Mouse (Mus musculus) testis, postnatal 10 days (tissue): Measurements from ENCODE around the gene Phf24.

ENCODE experiments used
- DNase-seq: peaks from one replicate; pipeline ENCODE4 v3.0.0; 2021; ENCODE audit warnings: low spot score

Phf24 gene

DNA sequence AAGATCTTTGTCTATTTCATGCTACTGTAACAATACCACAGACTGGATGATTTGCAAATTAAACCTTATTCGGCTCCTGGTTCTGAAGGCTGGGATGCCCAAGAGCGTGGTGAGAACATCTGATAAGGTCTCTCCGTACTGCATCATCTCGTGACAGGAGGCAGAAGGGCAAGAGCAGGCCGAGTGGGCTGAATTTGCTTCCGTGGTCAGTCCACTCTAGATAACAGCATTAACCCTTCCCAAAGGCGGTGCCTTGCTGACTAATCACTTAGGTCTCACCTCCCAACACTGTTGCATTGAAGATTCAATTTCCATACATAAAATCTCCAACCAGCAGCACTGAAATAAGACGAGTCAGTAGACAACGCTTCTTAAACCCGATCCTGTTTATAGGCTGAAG is 3.1 kb upstream of the Phf24 start:
- DNase-seq = peak; percentile 21

DNA sequence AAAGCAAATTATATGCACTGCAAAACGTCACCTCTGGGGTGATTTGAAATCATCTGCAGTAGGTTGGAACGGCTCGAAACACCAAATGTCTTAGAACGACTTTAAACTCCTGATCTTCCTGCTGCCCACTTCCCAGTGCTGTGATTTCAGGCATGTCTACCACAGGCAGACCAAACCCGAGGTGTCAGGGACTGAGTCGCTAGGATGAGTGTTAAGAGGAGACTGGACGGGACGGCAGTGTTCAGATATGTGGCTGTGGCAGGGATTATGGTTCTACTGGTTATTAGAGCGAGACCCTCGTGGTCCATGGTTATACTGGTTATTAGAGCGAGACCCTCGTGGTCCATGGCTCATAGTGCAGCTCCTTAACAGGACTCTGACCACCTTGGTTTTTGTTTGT is 1.1 kb upstream of the Phf24 start:
- DNase-seq = peak; percentile 16

DNA sequence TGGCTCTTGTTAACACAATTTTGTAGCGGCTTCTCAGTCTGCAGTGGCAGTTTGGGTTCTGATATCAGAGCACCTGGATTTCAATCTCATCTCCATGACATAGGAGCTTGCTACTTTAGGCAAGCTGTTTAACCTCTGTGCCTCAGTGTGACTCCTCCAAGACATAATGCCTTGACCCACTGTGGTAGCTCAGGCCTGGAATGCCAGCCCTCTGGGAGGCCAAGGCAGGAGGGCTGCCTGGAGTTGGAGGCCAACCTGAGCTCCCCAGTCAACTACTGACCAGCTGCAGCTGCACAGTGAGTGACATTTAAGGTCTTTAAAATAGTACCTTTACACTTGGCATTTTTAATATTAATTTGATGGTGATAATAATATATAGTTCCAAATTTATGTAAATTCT is 494 bp upstream of the Phf24 start:
- DNase-seq = peak; percentile 31

DNA sequence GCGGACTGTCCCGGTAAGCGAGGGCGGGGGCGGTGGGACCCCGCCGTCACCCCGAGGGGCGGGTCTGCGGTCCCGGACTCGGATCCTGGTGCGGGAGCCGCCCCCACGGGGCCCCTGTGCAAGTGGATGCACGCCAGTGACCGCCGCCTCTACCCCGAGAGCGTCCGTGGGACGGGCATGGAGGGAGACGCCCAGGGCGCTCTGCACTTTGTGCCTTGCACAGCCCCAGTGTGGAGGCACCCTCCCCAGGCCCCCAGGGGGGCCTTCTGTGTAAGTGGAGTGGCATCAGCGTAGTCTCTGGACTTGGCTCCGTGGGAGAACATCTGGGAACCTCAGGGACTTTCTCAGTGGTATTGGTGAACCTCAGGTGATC is 928 bp downstream of the Phf24 start:
- peak; percentile 54 for DNase-seq

DNA sequence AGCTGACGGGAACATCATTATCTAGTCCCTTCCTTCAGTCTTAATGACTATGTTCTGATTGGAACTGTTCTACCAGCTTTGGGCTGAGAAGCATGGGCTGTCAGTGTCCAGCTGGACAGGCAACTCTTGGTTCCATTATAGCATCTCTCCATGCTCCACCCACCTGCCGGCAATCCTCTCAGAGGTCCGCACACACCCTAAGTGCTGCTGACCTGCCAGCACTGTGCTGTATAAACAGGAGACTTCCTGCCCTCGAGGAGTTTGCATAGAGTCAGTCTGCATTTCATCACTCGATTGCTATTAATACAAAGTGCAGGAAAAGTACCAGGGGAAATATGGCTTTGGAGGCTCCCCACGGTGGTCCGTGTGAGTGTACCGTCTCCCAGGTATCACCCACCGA is 4.3 kb downstream of the Phf24 start:
- peak; percentile 16 for DNase-seq

DNA sequence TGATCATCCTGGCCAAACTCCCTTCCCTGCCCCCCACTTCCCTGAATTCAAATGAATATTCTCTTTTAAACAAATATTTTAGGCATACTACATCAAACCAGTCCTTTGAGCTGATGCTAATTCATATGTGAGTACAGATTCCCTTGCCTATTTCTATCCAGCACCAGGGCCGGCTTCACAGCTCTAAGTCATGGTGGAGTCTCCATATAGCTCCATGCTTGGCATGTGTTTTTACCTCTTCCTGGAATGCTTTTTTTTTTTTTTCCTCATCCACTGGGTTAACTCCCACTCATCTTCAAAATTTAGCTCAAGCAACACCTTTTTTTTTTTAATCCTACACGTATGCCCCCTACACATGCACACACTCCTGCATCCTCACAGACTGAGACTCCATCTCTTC is 5.1 kb downstream of the Phf24 start:
- no peak for DNase-seq

DNA sequence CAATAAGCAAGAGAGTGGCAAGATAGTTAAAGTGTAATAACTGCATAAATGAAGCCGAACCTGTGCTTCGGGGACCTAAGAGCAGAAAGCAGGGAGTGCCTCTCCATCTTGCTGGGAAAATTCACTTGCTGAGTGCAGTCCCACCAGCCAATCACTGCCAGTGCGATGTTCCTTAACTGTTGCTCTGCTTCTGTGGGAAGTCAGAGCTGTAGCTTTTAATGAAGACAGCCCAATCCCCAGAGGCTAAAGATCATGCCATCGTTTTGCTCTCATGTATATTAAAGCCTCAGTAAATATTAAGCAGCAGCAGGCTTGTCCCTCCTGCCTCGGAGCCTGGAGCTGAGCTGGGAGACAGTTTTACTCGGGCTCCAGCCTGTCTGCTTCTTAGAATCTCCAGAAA is 5.6 kb downstream of the Phf24 start:
- no peak for DNase-seq

DNA sequence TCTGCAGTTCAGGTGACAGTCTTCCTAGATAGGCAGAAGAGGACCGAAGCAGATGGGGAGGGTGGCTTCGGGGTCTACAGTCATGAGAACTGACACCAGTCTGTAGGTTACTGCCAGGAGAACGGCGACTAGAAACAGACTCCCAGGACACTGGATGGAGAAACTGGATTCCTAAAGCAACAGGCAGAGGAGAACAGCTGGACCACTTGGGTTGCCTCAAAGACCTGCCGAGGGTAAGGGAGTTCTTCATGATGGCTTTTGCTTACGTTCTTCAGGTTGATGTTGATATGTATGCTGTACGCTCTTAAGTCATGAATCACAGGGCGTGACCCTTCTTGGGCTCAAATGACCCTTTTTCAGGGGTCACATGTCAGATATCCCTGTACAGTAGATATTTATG is 6.0 kb downstream of the Phf24 start:
- DNase-seq = peak; percentile 31

DNA sequence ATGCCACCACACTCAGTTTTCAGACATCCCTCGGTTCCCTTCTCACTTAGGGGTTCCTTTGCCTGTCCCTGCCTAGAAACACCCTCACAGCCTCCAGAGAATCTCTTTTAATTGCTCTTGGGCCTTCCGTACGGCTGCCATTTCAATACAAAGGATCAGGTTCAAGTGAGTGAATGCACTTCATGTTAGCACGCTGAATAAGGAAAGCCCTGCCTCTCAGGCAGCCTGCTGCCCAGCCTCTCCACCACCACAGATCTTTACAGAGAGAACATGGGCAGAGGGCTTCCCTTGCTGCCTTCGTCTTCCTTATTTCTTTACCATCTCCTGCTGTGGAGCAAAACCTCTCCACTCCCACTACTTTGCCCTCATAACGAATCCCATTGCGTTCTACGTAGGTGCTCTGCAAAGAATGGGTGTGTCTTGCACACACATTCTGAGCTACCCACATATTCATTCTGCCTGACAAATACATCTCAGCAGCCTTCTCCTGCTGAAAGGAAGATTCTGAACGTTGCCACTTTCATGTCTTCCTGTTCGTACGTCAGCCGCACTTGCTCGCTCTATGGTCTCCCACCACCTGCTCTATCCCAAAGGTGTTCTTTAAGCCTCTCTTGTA is 7.7 kb downstream of the Phf24 start:
- peak; percentile 12 for DNase-seq

DNA sequence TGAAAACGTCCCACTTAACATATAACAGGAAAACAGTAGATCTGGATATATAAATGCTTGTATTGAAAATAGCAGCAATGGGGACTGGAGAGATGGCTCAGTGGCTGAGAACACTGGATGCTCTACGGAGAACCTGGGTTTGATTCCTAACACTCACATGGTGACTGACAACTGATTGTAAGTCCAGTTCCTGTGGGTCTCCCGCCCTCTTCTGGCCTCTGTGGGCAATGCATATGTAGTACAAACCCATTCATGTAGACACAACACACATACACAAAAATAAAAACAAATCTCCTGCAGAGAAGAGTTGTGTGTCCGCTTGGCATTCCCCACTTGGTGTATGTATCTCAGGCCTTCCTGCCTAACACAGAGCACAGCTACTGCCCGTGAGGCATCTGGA is 11.7 kb downstream of the Phf24 start:
- DNase-seq = peak; percentile 30

DNA sequence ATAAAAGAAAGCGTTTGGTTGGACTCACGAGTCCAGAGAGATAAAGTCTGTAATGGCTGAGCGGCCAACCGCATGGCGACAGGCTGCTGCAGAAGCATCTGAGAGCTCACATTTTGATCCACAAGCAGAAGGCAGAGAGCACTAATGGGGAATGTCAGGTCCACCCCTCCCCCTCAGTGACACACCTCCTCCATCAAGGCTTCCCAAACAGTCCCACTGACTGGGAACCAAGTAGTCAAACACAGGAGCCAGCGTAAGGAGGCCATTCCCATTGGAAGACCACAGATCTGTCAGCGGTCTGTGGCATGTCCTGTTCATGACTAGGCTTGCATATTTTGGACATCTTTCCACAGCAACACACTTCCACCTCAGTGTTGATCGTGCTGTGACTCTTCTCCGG is 12.5 kb downstream of the Phf24 start:
- peak; percentile 27 for DNase-seq

DNA sequence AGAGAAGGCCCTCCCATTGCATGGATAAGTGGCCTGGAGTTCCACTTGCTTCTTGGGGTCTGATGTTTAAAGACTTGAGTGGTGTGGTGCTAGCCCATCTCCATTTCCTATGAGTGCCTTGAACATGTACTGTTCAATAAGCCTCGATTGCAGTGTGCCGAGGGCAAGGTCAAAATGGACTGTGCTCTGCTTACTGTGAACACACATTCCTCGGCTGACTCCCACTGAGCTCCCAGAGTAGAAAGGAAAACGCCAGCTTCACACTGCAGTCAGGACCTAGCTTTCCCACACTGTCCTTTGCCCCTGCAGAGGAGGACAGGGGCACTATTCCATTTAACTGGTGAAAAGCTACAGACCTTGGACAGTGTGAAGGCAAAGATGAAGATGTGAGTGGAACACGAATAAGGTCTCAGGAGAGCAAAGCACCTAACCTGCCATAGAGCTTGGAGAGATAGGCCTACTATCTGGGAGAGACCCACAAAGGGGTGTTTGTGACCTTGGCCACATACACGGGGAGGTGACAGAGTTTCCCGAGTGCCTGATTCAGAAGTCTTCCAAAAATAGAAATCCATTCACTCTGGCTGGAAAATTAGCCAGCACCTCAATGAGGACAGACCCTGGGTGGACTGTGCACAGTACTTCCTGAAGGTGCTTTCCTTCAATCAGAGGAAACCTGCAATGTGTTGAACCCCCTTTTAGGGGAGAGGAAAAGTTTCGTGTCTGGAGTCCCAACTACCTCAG is 15.9 kb downstream of the Phf24 start:
- DNase-seq = peak; percentile 30

DNA sequence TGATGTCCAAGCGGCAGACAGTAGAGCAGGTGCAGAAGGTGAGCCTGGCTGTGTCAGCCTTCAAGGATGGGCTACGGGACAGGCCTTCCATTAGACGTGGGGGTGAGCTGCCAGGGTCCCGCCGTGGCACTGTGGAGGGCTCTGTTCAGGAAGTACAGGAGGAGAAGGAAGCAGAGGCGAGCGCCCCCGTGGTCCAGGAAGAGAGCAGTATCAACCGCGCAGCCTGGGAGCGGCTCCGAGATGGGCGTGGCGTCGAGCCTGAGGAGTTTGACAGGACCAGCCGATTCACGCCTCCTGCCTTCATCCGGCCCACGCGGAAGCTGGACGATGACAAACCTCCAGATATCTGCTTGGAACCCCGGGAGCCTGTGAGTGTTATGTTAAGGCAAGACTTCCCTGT is 17.2 kb downstream of the Phf24 start:
- DNase-seq = peak; percentile 72

DNA sequence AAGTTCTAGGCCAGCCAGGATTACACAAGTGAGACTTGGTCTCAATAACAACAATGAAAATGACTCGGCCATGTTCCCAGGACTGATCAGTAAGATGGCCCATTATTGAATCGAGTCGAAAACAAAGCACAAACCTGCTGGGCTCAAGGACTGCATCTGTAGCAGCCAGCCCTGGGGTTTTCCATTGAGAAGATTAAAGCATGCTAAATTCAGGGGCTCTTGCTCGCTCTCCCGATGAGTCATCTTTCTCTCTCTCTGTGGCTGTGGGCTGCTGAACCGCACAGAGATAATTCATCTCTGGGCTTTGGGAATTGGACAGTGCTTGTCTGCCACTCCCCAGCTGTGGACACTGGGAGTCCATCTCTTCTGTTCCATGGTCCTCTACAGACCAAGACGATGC is 24.9 kb downstream of the Phf24 start:
- no peak for DNase-seq

DNA sequence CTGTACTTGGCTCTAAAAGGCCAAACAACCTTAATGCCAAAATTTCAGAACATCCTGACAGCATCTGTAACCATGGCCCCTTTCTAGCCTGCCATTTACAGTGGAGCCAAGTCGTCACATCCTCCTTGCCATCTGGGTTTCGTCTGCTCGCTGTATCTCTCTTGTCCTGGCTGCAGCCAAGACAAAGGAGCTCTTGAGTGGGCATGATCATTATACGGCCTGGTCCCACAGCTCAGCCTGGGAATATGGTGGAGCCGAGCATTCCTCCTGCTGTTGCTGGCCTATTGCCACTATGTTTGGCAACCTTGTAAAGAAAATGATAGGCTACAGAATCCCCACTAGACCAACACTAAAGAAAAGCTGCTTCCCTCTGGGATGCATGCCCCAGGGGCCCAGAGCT is 26.9 kb downstream of the Phf24 start:
- DNase-seq = no peak

DNA sequence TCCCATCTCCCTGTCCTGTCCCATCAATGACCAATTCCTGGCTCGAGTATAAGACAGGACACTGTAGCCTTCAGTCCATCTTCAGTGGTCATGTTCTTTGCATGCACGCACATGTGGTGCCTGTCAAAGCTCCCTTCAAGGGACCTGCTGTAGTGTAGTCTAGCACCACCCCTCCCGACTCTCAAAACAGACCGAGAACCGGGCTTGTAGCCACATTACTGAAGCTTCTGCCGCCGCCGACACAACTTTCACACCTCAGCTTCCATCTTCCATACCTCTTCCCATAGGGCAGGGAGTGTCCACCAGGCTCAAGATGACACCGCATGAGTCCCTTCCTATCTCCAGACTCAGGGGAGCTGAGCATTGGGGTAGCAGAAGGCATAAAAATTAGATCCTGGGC is 27.7 kb downstream of the Phf24 start:
- no peak for DNase-seq

DNA sequence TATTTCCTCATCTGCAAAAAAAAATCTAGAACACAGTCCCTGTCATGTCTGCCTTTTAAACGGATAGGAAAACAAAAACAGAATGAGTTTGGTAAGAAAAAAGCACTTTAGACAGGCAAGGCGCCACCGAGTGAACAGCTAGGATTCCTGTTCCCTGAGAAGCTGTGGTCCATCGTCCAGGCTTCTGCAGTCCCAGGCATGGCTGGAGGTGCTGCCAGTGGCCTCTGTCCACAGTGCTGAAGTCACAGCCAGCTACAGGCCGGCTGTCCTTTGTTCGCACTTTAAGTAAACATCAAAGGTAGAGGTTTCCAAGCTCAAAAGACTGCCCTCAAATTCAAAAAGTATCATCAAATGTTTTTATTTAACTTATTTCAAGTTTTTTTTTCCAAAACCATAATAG is 28.6 kb downstream of the Phf24 start:
- peak; percentile 73 for DNase-seq

DNA sequence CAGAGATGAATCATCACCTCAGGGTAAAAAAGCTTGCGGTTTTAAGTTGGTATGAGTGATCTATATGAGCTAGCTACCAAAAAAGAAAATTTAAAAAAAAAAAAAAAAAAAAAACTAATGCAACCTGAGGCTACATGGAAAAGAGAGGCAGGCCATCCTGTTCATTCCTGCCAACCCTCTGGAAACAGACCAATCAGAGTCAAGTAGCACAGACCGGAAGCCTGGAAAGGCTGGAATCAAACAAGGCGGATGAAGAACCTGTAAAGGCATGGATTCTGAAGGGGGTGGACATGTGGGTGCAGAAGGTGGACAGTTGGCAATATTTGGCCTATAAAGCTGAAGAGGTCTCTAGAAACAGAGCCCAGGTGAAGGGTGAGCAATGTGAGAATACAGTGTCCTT is 29.0 kb downstream of the Phf24 start:
- no peak for DNase-seq

DNA sequence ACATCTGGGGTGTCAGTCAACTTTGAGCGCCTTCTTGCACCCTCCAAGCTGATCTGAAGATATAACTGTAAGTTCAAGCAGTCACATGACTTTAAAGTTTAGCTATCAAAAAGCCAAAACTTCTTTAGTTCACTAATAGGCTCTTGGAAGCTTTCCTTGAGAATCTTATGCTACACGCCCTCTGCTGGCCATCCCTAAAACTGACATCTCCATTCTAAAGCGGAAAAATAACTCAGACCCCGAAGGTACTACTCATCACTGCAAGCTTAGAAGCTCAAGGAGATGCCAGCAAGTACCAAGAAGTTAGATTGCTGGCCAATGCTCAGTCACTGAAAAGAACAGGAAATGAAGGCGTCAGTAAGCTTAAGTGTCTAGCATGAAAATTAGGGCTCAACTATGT is 29.5 kb downstream of the Phf24 start:
- DNase-seq = peak; percentile 76

DNA sequence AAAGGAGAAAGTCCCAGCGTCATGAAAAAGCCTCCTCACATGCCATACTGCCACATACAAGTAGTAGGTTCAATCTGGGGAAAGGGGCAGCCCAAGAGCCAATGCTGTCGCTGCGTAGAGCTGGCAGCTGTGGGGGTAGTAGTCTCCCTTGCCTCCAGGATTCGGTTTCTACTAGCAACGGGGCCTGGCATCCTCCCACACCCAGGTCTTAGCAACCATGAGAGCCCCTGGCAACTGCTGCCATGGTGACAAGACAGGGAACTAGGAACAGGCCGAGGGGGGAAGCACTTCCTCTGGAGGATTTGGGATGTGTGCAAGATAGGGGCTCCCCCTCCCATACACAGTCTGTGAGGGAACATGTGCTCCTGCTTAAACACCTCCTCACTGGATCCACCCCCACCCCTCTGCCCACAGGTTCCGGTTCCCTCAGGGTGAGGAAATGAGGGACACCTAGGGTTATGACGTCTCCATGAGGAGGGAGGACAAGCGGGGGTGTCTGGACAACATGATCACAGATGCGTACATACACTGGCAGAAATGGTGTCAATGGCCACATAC is 30.4 kb downstream of the Phf24 start:
- no peak for DNase-seq

DNA sequence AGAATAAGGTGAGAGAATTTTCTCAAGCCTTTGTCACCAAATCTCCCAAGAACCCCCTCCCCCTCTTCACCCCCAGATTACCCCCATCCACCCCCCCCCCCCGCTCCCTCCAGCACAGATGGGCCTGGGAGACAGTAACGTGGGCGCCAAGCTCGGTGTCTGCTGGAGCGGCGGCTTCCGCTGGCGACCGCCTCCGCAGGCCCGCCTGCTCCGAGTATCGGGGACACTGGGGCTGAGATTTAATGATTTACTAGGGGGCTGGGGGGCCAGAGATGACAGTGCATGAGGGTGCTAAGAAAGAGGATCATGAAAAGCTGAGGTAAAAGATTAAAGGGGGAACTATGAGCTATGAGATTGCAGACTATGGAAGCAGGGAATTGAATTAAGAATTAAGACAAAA is 32.1 kb downstream of the Phf24 start:
- no peak for DNase-seq

DNA sequence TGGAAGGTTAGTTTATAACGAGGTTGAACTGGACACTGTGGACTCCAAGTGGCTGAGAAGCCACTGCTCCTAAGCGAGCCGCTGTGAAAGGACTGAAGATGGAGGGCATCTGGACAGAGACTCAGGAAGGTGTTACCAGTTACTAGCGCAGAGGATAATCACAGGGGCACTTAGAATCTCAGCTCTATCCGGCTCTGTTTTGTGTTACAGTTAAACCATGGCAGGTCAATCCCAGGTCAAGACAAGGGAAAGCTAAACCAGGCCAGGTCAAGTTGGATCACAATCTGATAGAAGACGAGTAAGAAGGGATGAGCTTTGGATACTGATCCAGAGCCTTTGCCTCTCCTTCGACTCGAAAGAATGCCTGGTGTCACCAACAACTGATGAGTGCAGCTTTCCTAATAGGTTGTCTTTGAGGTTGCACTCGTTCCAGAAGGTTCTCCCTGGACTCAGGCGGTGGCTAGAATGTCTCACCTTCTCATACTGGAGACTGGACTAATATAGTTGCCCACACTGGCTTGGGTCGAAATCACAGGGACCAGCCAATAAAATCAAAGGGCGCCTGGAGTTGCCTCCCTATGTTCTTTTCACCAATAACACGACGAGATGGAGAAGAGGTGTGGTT is 32.7 kb downstream of the Phf24 start:
- DNase-seq = no peak

DNA sequence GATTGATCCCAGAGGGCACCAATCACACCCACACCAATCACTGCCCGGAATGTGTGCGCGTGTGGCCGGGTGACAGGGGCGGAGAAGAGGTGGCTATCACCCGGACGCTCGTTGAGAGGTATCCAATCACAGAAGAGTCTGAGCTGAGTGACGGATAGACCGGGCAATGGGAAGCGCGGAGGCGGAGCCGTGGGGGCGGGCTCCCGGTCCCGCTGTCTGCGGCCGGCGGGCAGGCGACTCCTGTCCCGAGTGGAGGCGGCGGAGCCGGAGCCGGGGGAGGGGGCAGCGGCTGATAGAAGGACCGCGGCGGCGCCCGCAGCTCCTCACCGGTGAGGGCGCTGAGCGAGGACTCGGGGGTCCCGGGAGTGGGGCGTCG is 33.2 kb downstream of the Phf24 start, which contains the start of gene Dnajb5:
Gene Dnajb5, plus strand, starts transcription at position 139 of the 376 bp plus-strand sequence.
- peak; percentile 96 for DNase-seq
